Mouse (Mus musculus) cerebellum, adult 18-20 months (tissue): ENCODE data around the gene Ulk4.
A peak's percentile ranks its signal among the peaks of the same experiment; 100 is the strongest.

ENCODE experiments used
- DNase-seq, 2 experiments: peaks; one replicate each; pipeline ENCODE4 v3.0.0; 2021

The Ulk4 gene

DNA sequence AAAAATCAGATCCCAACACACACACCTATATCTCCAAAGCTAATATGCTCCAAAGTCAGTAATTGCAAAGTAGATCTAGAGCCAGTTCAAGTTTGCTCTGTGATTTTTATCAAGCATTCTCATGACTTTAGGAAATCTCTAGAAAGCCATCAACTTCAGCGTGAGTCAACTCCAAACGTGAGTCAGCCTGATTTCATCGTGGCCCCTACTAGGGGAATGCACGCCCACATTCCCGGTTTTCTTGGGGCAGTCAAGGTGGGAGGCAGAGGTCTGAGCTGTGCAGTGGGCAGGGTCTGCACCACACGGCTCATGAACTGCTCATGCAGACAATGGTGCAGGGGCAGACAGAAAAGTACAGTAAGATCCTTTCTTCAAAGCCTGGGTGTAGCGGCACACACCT lies 271.0 kb downstream of the Ulk4 start:
- no peak for DNase-seq

DNA sequence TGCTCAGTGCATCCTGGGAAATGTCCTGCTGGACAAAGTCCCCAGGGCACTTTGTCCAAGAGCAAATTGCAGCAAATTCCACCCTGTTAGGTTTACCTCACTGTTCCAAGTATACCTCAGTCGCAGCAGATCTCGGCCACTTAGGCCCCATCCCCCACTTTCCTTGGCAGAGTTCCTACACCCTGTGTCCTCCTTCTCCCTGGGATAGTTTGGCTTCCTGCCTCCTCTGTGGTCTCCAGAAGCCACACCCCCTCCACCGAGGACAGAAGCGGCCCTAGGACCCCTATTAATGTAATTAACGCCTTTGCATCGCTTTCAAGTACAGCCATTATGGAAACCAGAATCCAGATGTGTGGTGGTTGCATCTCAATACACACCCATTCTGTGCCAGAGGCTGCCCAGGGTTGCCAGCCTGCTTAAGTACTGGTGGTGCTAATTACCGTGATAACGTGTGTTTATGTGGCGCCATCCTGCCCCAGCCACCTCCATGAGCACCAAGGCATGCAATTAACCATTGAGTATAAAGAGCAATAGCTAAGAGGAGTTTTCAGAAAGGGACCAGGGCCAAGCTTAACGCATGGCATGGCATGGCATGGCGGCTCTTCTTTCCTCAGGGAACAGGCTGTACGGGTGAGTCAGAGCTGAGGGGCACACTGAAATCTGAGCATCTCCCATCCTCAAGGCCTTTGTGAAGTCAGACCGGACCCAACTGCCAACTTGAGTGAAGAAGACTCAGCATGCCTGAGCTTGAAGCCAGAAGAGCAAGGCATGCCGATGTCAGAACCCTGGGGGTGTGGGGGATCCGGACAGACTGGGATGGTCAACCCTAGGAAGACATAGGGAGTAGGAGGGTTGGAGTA lies 275.1 kb downstream of the Ulk4 start:
- DNase-seq: peak in 1 of 2 experiments; percentile 3

DNA sequence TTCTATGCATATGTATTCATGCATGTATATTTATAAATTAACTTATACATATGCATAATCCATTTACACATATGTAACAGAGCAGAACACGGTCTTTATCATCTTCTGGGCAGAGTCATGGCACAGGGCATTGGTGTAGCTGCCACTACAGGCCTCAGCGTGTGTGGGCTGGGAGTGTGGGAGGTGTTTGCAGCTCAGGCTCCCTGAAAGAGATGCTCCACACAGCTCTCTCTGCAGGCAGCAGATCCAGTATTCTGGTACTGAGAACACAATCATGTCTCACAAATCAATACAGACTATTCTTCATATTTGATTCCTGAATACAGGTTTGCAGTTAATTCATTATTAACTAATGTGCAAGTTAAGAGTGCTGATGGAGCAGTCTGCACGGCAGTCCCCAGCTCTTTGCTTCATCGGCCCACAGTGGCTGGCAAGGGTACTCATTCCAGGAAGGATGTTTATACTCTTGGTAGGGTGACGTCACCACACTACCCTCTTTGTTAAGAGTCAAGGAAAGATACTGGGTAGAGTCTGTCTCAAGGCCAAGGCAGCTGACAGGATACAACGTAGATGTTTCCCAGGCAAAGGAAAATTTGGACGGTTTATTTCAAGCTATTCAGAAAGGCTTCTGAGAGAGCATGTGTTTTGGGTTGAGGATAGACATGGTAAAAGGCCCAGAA lies 276.2 kb downstream of the Ulk4 start:
- no peak for DNase-seq

DNA sequence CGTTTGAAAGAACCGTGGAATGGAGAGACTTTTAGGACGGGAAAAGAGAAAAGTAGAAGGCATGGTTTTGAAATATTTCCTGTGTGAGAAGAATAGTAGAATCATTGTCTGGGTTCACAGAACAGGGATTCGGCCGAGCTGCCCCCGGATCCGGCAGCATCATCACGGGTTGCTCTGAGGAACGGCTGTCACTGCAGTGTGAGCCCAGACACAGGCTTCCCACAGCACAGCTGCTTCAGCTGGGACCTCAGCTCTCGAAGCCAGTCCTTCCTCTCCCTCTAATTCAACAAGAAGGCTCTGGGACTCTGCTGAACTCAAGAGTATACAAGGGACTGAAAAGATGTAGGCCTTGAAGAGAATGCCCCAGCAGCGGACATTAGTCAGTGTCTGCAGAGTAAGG lies 278.3 kb downstream of the Ulk4 start:
- DNase-seq: no peak

DNA sequence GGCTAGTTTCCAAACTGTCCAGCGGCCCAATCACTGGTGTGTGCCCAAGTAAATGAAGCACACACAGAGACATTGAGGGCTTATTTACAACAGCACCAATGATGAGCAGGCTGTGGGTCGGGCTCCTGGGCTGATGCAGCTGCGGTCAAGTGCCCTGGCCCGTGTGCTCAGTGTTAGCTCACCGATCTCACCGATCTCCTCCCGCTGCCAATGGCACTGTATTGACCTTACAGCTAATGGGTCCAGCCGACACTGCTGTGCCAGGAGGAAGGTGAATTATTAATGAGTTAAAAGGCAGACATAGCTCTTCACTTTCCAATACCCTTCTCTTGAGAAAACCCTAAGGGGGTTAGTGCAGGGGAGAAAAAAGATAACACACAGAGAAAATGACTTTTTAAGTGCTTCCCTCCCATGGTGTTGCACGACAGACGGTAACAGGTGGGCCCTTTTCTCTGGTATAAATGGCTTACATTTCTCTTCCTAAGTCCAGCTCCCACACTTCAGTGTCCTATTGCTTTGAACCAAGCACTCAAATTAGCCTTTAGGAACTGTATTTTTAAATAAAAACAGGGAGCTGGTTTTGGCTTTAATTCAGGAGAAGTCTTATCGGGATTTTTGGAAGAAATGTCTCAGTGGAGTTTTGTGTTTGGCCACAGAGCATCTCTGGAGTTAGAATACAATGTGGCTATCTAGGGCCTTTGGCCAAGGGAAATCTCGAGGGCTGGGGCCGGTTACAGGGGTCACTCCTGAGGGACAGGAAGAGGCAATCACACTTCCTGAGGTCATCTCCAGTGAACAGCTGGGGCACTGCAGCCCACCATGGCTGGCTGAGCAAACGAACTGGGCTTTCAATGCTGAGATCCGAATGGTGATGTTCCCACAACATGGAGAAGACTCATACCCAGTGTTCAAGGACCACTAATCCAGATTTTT lies 282.5 kb downstream of the Ulk4 start:
- no peak for DNase-seq

DNA sequence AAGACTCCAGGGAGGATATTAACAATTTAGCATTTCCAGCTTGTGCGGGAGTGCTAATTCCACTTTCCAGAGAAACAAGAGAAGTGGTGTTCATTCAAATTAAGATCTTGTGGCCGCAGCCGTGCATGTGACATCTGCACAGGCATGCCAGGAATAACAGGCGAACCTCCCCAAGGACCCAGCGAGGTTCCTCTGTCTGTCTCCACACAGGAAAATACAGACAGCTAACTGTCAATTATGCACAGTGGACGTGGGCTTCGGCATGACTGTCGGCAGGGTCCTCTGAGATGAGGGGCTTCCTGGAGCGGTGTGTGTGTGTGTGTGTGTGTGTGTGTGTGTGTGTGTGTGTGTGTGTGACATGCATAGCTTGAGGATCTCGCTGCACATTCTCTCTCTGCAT lies 284.0 kb downstream of the Ulk4 start:
- DNase-seq: no peak

DNA sequence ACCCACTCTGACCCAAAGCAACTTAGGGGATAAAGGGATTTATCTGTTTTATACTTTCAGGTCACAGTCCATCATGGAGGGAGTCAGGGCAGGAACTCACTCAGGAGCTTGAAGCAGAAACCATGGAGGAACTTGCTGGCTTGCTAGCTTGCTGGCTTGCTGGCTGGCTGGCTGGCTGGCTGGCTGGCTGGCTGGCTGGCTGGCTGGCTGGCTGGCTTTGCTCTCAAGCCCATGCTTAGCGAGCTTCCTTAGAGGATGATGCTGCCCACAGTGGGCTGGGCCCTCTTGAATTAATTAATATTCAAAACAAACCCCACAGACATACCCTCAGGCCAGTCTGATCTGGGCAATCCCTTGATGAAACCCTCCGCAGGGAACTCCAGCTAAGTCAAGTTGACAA lies 285.2 kb downstream of the Ulk4 start:
- DNase-seq: no peak

DNA sequence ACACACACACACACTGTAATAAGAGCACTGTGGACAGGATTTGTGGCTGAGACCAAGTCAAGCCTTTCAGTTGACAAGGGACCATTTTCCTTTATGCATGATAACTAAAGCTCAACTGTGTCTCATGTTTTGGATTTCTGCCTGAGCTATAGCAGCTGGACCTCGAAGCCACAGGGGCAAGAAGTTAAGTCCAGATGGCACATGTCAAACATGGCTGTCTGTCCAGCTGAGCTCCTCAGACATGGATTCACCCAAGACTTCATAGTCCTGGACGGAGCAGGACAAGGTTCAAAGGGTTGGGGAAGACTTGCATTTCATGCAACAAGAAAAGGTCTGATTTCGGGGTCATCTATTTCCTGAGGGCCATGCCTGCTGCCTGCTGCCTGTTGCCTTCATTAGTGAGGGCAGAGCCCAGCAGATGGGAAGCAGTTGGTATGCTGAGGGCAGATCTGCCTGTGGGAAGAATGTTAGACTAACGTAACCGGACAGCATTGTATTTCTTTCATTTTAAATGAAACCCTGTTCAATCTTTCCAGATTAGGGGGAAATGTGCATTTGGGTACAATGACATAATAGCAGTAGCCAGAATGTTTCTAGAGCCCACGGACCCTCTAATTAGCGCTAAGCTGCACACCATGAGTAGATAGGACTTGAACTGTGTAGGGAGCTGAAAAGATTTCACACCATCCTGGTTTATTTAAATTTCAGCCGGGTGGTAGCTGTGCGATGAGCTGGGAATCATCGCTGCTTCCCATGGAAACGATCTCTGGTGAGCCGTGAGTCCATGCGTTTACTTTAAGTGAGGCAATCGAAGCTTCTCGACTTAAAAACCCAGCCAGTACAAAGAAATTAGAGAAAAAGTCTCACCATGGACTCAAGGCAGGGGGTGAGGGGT lies 286.9 kb downstream of the Ulk4 start:
- no peak for DNase-seq

DNA sequence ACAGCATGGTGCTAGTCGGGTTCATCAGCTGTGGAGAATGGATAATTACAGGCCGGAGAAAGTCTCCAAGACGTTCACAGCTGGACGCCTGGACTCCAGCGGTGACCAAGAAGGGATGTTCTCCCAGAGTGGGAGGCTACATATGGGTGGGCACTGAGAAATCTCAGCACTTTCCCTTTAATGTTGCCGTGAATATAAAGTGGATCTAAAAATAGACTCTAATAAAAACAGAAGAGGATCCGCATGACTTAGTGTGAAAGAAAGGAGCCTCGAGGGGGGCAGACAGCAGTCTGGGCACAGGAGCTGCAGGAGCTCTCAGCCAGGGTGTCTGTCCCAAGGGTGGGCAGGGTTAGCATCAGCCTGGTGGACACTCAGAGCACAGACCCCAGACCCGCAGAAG lies 288.9 kb downstream of the Ulk4 start:
- no peak for DNase-seq

DNA sequence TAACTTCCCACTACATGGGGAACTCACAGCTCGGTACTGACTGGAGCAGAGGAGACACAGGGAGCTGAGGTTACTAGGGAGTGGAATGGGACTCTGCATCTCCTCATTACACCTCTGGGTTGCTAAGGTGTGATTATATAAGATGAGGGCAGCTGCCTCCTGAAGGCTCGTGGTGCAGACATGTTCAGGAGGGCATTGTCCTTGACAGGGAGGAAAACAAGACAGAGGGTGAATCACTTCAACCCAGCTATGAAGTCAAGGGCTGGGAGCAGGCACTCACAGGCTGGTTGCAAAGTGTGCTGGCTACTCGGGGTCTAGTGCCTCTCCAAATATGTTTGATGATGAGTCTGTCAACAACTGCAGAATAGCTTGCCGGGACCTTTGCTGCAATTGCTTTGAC lies 290.0 kb downstream of the Ulk4 start:
- no peak for DNase-seq

DNA sequence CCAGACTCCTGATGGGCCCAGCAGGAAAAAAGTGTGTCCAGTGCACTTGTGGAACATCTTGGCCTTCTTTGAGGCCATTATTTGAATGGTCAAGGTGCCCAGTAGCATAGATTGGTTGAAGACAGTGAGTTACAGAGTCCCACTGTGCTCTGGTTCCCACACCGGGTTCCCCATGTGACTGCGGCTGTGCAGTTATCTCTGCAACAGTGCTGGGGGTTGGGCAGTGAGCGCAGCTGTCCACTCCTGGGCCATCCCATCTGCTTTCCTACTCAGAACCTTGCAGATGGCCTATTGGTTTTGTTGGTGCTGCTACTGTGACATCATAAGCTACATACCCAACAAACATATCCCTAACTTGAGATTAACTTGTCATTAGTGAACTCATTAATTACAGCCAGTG lies 290.7 kb downstream of the Ulk4 start:
- DNase-seq: no peak

DNA sequence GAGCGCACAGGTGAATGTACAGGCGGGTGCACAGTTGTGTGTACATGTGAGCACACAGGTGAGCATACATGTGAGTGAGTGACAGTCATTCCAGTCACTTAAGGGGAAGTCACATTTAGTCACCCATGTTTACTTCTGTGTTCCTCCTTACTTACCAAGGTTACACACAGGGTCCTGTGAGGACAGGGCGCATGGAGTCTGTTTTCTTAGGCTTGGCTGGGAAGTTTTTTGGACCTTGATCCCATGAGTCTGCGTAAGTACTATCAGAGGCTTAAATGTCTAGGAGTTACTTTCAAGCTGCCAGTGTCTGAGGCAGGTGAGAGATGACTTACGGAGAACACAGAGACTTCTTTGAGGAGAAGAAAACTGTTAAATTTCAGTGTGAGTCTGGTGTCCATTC lies 291.5 kb downstream of the Ulk4 start:
- no peak for DNase-seq

DNA sequence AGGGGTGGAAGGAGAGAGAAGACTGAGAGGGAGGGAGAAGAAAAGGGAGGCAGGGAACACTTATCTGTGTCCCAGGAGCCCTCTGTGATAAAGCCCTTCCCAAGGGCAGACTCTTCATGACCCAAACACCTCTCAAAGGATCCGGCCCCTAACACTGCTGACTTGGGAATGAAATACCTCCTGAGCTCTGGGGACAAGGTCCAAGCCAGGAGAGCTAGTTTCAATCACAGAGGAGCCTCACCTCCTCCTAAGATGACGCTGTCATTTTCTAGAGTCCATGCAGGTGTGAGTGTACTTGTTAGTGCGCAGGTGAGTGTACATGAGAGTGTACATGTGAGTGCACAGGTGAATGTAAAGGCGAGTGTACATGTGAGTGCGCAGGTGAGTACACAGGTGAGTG lies 292.0 kb downstream of the Ulk4 start:
- DNase-seq: no peak

DNA sequence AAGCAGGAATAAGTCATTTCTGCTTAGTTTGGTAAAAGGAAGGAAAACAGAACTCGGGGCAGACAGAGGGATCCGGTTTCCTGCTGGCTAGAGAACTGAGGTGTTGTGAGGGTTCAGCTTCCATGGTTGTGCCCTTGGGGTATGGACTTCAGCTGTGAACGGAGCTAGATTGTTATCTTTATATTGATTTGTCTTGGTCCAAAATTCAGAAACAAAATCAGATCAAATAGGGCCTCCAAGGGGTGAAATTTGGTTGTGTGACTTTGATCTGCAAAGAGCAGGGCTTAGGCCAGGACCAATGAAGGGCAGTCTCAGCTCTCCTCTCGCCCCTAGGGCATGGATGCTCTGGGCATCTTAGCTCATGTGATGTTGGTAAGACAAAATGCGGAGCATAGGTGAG lies 292.5 kb downstream of the Ulk4 start:
- DNase-seq: no peak

DNA sequence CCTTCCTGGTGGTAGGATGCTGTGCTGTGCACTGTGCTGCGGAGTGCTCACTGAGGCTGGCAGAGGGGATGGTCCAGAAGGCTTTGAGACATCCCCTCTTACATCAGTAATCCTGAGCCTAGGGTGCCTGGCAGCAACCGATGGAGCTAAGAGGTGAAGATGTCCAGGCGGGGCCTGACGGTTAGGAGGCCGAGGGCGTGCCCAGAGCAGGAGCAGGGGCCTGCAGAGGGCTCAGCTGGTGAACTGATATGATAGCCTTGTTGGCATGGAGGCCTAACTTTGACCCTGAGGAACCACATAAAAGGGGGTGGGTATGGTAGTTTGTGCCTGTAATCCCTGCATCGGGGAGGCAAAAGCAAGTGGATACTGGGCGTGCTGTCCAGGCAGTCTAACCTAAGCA lies 293.1 kb downstream of the Ulk4 start:
- DNase-seq: no peak

DNA sequence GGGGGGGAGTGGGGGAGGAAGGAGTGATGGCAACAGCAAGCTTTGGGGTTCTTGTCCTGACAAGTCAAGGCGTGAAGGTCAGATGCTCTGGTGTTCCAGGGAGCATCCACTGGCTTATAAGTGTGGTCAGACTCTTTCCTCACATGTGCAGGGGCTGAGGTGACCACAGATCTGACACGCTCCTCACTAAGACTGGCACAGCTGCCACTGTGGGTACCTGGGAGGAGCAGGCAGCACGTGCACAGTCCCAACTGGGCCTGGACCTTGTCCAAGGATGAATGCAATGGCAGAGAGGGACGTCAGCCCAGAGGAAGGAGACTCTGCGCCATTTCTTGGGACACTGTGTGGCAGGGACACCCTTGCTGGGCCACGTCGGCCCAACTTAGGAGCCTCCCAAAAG lies 295.2 kb downstream of the Ulk4 start:
- no peak for DNase-seq

DNA sequence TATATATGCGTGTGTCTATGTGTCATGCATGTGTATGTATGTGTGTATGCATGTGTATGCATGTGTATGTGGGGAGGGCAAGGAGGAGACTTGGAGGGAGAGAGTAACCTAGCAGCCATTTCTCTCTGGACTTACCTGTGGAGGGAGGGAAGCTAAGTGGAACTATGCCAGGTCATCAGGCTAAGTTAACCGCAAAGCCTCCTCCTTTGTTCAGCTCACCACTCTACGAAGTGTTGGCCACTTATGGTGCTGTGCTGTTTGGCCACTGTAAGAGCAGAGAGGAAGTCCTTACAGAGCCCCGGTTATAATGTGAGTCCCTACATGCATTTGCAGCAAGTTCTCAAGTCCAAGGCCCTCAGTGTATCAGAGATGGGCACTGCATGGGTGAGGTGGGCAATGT lies 300.1 kb downstream of the Ulk4 start:
- DNase-seq: no peak

DNA sequence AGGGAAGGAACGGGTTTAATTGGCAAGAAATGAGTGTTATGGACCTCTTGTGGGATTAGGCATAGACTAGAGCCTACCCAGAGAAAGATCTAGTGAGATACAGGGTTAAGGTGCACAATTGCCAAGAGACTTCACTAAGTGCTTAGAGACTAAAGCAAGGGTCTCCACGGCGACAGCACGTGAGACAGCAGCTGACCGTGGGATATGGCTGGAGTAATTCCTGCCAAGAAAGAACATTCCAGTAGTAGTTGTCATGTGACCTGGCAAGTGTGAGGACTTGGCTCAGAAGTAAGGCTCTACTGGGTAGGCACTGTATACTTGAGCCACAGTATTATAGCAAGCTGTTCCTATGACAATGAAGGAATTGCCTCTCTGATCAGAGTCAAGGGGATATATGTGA lies 300.8 kb downstream of the Ulk4 start:
- DNase-seq: no peak

DNA sequence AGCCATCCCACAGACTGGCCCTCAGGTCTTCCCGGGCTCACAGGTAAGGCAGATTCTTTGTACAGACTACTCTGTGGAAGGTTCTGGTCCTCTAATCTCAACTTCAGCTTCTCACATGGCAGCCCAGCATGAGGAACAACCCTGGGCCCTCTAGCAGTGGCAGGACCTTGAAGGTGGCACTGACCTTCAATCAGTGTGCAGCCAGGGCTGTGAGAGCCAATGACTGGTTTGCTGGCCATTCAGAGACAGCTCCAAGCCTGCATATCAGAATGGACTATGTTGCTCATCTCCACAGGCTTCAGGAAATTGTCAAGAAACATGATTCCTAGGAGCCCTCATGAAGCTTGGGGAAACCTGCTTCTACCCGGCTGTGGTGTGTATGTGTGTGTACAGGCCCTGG lies 302.8 kb downstream of the Ulk4 start:
- DNase-seq: no peak

DNA sequence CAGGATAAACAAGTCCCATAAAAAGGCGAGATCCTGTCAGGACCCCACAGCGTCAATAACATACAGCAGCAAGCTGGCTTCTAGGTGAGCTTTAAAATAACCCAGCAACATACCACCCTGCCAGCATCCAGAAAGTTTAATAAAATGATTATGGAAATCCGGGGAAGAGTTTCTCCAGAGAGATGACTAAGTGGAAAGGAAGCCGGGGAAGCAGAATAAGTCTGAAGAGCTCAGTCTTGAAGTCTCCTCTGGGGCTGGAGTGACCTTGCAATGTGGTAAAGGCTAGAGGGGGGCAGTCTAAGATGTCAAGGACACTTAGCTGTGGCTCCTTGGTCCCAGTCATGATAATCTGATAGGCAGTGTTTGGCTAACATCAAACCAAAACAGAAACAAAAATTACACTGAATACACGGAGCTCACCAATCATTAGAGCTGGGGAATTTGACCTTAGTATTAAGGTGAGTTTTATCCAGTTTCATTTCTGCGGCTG lies 303.9 kb downstream of the Ulk4 start:
- DNase-seq: no peak

DNA sequence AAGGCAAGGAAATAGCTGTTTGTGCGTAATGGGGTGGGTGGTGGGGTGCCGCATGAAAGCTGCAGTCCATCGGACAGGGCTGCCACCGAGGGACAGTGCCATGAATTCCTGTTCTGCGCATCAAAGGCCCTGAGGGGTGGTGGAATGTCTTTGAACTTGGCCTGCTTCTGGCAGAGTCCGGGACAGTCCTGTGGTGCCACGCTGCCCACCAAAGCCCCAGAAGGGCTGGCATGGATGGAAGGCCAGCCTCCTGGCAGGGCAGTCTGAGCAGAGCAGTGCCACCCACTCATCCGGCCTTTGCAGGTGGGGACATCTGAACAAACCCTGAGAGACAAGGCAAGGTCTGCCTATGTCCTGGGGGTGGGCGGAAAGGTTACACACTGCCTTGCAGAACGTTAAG lies 312.0 kb downstream of the Ulk4 start:
- DNase-seq: no peak

DNA sequence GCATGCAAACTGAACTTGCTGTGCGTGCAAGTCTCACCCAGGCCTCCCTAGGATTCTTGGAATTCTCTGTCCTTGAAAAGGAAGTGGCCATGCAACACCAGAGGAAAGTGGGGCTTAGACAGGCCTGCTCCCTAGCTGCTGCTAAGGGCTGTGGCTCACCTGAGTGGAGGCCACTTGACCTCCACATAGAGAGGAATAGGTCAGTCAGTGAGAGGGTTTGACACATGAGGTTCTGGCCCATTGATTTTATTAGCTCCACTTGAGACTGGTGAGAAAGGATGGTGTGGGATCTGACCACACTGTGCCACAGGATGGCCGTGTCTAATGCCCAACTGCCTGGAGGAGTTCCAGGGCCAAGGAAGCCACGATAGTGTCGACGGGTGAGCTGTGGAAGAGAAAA lies 312.8 kb downstream of the Ulk4 start:
- no peak for DNase-seq
